Mouse (Mus musculus): ENCODE results near the gene Ccng1. TPM values are rescaled to one million over a fixed set of nuclear protein-coding genes. Genes with fewer than 3 reads are reported as not detected.

The Ccng1 gene
- polyA plus RNA-seq (2015; fragmentation: Nextera tagmentation; extraction: Ambion mirVana), result 39.0 and 39.2 TPM in 2 replicates

DNA sequence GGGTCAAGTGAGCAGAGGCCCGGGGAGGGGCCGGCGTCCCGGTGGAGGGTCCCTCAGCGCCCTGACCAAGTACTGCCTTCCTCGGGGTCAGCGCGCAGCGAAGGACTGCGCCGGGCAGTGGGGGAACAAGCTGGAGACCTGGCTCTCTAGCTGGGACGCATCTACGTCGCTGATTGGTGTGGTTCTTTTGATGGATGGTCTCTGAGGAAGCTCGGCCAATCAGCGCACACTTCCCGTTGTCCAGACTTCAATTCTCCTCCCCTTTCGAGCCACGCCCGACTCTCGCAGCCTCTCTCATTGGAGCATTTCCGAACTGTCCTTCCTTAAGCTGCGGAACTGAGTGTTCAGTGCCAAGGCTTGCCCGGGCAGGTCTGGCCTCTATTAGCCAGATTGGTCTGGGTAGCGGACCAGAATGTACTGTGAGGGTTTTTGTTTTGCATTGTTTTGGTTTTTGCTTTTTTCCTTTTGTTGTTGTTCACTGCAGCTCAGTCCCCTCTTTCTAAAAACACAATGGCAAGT is at the start of gene Ccng1:
TSS of gene Ccng1 (minus strand) at position 203 of the 519 bp plus-strand sequence.
- no peaks in the 10 kb centered on the region for H3K9me3 ChIP-seq
- peaks cover 12% of the 10 kb centered on the region; the same call in 1 of the 2 replicates for H3K36me3 ChIP-seq
- peak; percentile 100 for ATAC-seq (ENCODE audit: borderline replicate concordance, extremely low read depth, low FRiP score, low TSS enrichment)
- peak within 1 kb of the TSS; percentile 83 for H3K4me3 ChIP-seq
- WGBS, result under 1% methylated on average over 25 of the region's 25 CpGs
- peak within 1 kb of the TSS; percentile 72 for H3K27ac ChIP-seq
- peaks cover 14% of the 10 kb centered on the region; the same call in 1 of the 2 replicates for H3K4me1 ChIP-seq
- H3K27me3 ChIP-seq, result no peaks in the 10 kb centered on the region
- H3K9ac ChIP-seq, result peak within 1 kb of the TSS; percentile 75
- H3K4me2 ChIP-seq, result peak within 1 kb of the TSS; percentile 73

DNA sequence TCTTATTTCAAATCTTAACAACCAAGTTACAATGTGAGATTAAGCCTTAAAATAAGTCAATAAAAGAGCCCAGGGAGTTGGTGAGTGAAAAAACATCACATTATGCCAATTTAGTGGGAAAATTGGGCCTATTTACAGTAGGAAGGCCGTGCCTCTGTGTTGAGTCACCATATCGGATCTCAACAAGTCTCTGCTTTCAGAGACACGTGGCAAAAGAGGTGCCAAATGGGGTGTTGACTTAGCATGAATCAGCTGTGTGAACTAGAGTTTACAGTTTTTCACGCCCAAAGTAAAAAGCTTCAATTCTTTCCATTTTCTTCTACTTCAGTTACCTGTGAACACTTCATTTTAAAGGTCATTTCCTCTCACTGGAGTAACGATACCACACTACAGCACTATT is 35.2 kb upstream of the Ccng1 start:
- ATAC-seq (ENCODE audit: borderline replicate concordance, extremely low read depth, low FRiP score, low TSS enrichment), result no peak
- Histone ChIP-seq H3K4me3 (no peak overlapping the region), H3K9me3 (no peaks in the 10 kb centered on the region), H3K4me1 (no peaks in the 10 kb centered on the region), H3K36me3 (no peaks in the 10 kb centered on the region), H3K27ac (no peak overlapping the region), H3K4me2 (no peak overlapping the region), H3K9ac (no peak overlapping the region), H3K27me3 (no peaks in the 10 kb centered on the region)
- 57% methylated on average over 5 of the region's 5 CpGs for WGBS

DNA sequence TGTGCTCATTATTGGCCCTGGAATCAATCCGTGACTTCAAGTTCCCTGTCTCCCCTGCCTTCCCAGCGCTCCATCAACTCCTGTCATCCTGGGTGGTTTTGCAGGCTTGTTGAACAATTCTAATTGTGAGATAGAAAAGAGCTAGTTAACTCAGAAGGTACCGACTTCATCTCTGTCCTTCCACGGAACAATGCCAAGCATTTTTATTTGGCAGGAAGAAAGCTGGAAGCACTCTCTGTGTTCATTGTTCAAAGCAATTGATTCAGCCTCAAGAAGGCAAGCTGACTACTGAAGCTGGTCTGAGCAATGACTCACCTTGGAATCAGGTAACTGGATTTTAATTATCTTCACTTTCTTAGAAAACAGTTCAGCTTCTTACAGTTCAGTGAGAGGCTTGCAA is 34.6 kb upstream of the Ccng1 start:
- Histone ChIP-seq H3K9me3 (no peaks in the 10 kb centered on the region), H3K27me3 (no peaks in the 10 kb centered on the region), H3K4me2 (no peak overlapping the region), H3K36me3 (no peaks in the 10 kb centered on the region), H3K4me1 (no peaks in the 10 kb centered on the region), H3K27ac (no peak overlapping the region), H3K9ac (no peak overlapping the region), H3K4me3 (no peak overlapping the region)
- WGBS, result 68% methylated on average over 4 of the region's 4 CpGs
- ATAC-seq (ENCODE audit: borderline replicate concordance, extremely low read depth, low FRiP score, low TSS enrichment), result no peak

DNA sequence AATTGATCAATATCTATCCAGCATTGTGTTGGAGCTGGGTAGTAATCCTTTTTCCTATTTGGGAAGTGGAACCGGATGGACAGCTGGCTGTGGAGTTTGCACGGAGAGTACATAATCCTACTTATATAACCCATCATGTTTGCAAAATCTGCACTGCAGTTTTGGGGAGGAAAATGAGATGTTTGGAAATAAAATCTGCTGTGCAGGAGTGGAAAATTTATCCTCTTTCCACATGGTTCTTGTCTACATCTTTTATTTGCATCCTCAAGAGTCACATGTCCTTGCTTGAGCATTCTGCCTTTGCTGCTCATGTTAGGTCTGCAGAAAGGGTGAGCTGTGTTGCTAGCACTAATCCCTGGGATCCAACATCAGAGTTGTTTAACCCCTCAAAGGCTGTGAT is 31.8 kb upstream of the Ccng1 start:
- Histone ChIP-seq H3K4me2 (no peak overlapping the region), H3K9ac (no peak overlapping the region), H3K4me3 (no peak overlapping the region), H3K4me1 (no peaks in the 10 kb centered on the region), H3K27me3 (no peaks in the 10 kb centered on the region), H3K27ac (no peak overlapping the region), H3K9me3 (no peaks in the 10 kb centered on the region), H3K36me3 (no peaks in the 10 kb centered on the region)
- no peak for ATAC-seq (ENCODE audit: borderline replicate concordance, extremely low read depth, low FRiP score, low TSS enrichment)
- 69% methylated on average over 2 of the region's 2 CpGs for WGBS

DNA sequence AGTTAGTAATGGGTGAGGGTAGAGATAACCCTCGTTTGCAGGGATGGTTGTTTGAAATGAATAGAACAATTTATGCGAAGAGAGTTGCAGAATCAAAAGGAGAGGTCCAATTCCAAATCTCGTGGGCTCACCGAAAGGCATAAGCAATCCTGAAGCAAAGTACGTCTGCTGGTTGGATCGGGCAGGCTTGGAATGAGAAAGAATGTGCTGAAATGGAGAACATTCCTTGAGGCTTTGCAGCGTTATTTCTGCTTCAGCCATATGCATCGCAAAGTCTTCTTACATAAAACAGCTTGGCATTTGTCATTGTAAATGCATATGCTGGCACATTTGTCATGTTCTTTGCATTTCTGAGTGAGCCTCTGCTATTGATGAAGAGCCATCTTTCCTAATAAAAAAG is 29.2 kb upstream of the Ccng1 start:
- H3K4me2 ChIP-seq, result no peak overlapping the region
- WGBS, result 74% methylated on average over 8 of the region's 8 CpGs
- H3K4me3 ChIP-seq, result no peak overlapping the region
- no peaks in the 10 kb centered on the region for H3K4me1 ChIP-seq
- no peak for ATAC-seq (ENCODE audit: borderline replicate concordance, extremely low read depth, low FRiP score, low TSS enrichment)
- H3K27me3 ChIP-seq, result no peaks in the 10 kb centered on the region
- H3K9ac ChIP-seq, result no peak overlapping the region
- no peaks in the 10 kb centered on the region for H3K9me3 ChIP-seq
- H3K36me3 ChIP-seq, result no peaks in the 10 kb centered on the region
- no peak overlapping the region for H3K27ac ChIP-seq

DNA sequence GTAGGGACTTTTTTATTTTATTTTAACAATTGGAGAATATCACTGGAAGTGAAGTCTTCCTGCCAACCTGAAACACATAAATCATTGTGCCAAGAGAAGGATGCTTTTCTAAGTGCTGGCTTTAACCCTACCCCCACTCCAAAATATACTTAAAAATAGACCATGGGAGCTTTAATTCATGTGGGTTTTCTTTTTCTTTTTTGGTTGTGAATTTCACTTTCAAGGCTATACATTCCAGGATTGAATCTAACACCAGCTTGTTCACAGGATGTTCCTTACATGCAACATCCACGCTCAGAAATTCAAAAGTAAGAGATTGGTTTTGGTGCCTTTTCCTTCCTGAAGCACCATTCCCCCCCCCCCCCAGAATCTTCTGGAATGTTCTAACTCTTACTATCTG is 28.2 kb upstream of the Ccng1 start:
- H3K4me2 ChIP-seq, result no peak overlapping the region
- no peak overlapping the region for H3K4me3 ChIP-seq
- WGBS, result 95% methylated on average over 1 of the region's 1 CpGs
- ATAC-seq (ENCODE audit: borderline replicate concordance, extremely low read depth, low FRiP score, low TSS enrichment), result no peak
- H3K4me1 ChIP-seq, result no peaks in the 10 kb centered on the region
- no peak overlapping the region for H3K27ac ChIP-seq
- no peaks in the 10 kb centered on the region for H3K27me3 ChIP-seq
- H3K9ac ChIP-seq, result no peak overlapping the region
- H3K9me3 ChIP-seq, result no peaks in the 10 kb centered on the region
- H3K36me3 ChIP-seq, result no peaks in the 10 kb centered on the region

DNA sequence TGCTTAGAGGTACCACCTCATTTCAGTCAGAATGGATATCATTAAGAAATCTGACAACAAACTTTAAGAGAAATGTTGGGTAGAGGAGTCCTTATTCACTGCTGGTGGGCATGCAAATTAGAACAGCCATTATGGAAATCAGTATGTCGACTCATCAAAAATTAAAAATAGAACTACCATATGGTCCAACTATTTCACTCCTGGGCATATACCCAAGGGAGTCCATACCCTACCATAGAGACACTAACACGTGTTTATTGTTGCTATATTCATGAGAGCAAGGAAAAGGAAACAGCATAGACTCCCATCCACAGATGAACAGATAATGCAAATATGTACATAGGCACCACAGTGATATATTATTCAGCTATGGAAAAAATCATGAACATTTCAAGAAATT is 26.7 kb upstream of the Ccng1 start:
- ATAC-seq (ENCODE audit: borderline replicate concordance, extremely low read depth, low FRiP score, low TSS enrichment), result no peak
- 71% methylated on average over 2 of the region's 2 CpGs for WGBS
- H3K4me1 ChIP-seq, result no peaks in the 10 kb centered on the region
- H3K9ac ChIP-seq, result no peak overlapping the region
- H3K4me3 ChIP-seq, result no peak overlapping the region
- no peak overlapping the region for H3K4me2 ChIP-seq
- H3K36me3 ChIP-seq, result no peaks in the 10 kb centered on the region
- no peak overlapping the region for H3K27ac ChIP-seq
- H3K27me3 ChIP-seq, result no peaks in the 10 kb centered on the region
- no peaks in the 10 kb centered on the region for H3K9me3 ChIP-seq

DNA sequence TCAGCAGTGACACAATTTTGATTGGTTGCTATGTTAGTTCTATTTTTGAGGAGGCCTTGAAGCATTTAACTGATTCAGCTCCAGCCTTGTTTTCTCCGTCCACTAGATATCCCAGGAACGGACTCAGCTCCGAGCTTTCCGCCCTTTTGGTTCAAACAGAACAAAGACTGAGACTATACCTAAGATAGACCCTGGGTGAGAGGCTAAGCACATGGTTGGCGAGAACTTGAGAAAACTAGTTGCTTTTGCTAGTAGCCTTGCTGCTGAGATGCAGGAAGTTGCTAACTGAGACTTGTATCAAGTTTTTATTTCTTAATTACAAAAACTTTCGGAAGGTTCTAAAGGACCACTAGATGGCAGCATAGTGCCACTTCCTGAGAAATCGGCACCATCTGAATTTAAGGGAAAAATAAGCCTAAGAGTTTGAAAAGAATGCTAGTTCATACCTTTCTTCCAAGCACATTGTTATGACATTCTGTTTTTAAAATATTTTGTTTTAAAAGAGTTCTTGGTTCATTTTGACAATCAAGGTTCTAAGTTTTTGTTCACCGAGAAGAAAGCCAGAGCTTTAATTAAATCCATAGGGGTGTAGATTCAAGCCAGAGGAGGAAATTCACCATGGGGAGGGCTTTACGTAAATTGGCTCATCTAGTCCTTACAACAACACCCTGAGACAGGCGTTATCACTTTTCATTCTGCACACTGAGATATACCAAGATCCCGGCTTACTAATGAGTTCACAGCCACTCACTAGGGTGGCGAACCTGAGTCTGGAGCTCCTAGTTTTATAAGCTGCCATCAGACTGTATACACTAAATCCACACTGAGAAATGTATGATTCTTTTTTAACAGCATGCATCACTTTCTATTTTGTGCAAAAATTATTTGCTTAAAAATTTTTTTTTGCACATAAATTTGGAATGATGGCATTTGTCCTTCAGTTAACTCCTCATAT is 20.5 kb upstream of the Ccng1 start:
- no peak overlapping the region for H3K27ac ChIP-seq
- no peaks in the 10 kb centered on the region for H3K36me3 ChIP-seq
- H3K9ac ChIP-seq, result no peak overlapping the region
- H3K4me1 ChIP-seq, result no peaks in the 10 kb centered on the region
- no peaks in the 10 kb centered on the region for H3K27me3 ChIP-seq
- no peak for ATAC-seq (ENCODE audit: borderline replicate concordance, extremely low read depth, low FRiP score, low TSS enrichment)
- no peak overlapping the region for H3K4me3 ChIP-seq
- 41% methylated on average over 12 of the region's 12 CpGs for WGBS
- H3K9me3 ChIP-seq, result no peaks in the 10 kb centered on the region
- H3K4me2 ChIP-seq, result no peak overlapping the region

DNA sequence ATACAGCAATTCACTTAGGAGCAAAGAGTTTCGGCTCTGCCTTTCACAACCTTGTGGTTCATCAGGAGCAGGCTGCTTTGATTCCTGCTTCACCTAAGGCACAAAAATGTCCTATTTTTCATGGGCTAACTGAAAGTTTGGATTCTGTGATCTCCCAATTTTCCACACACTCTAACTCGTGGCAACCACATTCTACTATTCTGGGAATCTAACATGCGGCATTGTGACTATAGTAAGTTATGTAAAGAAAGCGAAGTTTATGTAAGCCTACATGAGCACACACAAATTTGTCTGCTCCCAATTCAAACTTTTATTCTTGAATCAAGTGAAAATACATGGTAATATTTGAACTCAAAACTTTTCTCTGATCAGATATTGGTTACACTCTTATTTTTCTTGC is 9.6 kb upstream of the Ccng1 start:
- H3K4me3 ChIP-seq, result no peak overlapping the region
- H3K4me2 ChIP-seq, result no peak overlapping the region
- WGBS, result 71% methylated on average over 4 of the region's 4 CpGs
- no peak overlapping the region for H3K27ac ChIP-seq
- no peaks in the 10 kb centered on the region for H3K4me1 ChIP-seq
- H3K36me3 ChIP-seq, result no peaks in the 10 kb centered on the region
- H3K9me3 ChIP-seq, result no peaks in the 10 kb centered on the region
- no peaks in the 10 kb centered on the region for H3K27me3 ChIP-seq
- ATAC-seq (ENCODE audit: borderline replicate concordance, extremely low read depth, low FRiP score, low TSS enrichment), result no peak
- H3K9ac ChIP-seq, result no peak overlapping the region

DNA sequence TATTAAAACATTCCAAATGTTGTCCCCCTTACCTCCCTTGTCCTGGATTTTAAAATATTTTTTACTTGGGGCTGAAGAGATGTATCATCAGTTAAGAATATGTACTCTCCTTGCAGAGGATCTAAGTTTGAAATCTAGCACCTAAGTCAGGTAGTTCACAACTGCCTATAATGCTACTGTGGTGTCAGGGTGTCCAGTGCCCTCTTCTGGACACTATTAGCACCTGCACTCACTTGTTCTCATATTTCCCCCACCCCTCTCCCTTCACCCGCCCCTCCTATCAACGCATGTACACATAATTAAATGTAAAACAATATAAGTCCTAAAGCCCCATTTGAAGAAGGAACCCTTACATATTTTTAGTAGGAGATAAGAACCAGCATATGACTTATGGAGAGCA is 8.3 kb upstream of the Ccng1 start:
- H3K4me2 ChIP-seq, result no peak overlapping the region
- WGBS, result 30% methylated on average over 2 of the region's 2 CpGs
- no peaks in the 10 kb centered on the region for H3K27me3 ChIP-seq
- H3K27ac ChIP-seq, result no peak overlapping the region
- no peaks in the 10 kb centered on the region for H3K9me3 ChIP-seq
- H3K36me3 ChIP-seq, result no peaks in the 10 kb centered on the region
- H3K4me1 ChIP-seq, result no peaks in the 10 kb centered on the region
- no peak overlapping the region for H3K9ac ChIP-seq
- no peak overlapping the region for H3K4me3 ChIP-seq
- ATAC-seq (ENCODE audit: borderline replicate concordance, extremely low read depth, low FRiP score, low TSS enrichment), result no peak

DNA sequence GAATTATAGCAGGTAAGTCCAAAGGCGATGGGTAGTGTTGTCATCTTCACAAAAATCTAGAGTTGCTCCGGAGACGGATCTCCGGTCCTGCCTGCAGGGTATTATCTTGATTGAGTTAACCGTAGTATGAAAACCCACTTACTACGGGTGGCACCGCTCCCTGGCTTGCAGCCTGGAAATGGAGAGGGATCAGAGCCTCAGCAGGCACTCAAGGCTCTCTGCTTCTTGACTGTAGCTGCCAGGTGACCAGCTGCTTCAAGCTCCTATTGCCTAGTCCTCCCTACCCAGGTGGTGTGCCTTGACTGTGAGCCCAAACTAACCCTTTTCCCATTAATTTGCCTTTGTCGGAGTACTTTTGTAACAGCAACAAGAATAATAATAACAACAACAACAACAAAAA is 4.8 kb upstream of the Ccng1 start:
- H3K4me3 ChIP-seq, result no peak overlapping the region
- ATAC-seq (ENCODE audit: borderline replicate concordance, extremely low read depth, low FRiP score, low TSS enrichment), result no peak
- whole genome bisulfite sequencing, result 72% methylated on average over 8 of the region's 8 CpGs
- H3K4me2 ChIP-seq, result no peak overlapping the region
- H3K27ac ChIP-seq, result no peak overlapping the region
- no peaks in the 10 kb centered on the region for H3K27me3 ChIP-seq
- no peak overlapping the region for H3K9ac ChIP-seq
- no peaks in the 10 kb centered on the region for H3K9me3 ChIP-seq
- H3K36me3 ChIP-seq, result no peaks in the 10 kb centered on the region
- 0 out of 2 replicates have a peak, but pooled peaks cover 2% of the 10 kb centered on the region for H3K4me1 ChIP-seq

DNA sequence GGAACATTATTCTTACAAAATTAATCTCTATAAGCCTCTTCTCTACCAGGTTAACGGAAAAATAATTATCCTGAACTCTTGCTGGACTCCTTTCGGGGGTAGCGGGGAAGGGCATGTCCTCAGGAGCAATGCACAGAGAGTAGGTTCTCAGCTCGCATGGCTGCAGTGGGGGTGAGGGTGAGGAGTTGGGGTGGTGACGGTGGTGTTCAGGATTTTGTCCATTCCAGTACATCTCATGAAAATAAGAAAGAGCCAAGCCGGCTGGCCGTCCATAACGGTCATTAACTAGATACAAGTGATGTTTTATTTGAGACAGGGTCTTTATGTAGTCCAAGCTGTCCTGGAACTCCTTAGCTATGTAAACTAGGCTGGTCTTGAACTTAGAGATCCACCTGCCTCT is 857 bp upstream of the Ccng1 start:
- H3K4me3 ChIP-seq, result no peak overlapping the region
- 84% methylated on average over 8 of the region's 8 CpGs for WGBS
- H3K27me3 ChIP-seq, result no peaks in the 10 kb centered on the region
- H3K9me3 ChIP-seq, result no peaks in the 10 kb centered on the region
- H3K27ac ChIP-seq, result no peak overlapping the region
- no peak overlapping the region for H3K9ac ChIP-seq
- H3K4me1 ChIP-seq, result peaks cover 14% of the 10 kb centered on the region; the same call in 1 of the 2 replicates
- H3K4me2 ChIP-seq, result peak overlapping the region; percentile 73
- H3K36me3 ChIP-seq, result peaks cover 8% of the 10 kb centered on the region; the same call in 1 of the 2 replicates
- ATAC-seq (ENCODE audit: borderline replicate concordance, extremely low read depth, low FRiP score, low TSS enrichment), result no peak
